In the genomic region with DNA sequence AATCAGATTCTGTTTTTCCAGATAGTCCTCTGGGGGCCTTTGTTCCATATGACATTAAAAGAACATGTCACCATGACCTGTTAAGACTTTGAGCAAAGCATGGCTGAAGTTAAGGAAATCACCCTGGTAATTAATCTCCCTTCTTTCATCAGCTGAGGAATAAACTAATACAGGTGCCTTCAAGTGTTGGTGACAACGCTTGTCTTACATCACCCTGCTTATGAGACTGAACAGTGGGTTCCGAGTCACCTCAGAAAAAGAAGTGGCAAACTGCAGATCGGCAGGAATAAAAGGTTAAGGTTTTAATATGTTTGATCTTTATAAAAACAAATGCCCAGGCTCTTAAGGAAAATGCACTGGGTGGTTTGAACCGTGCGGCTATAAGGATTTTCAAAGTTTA, we compare ENCODE assay signal across 24 mouse cellular contexts. TPM values are rescaled to one million over a fixed set of nuclear protein-coding genes. Genes with fewer than 3 reads are reported as not detected.
"Had no signal": no experiment of that assay in that cellular context is flagged by ENCODE, and none has a peak within 500 bp of the region (broad histone marks: within the 10 kb centered on the region; RNA-seq: fewer than 3 reads in every experiment).

A gene (plus strand): TSS at position 202 of the 400 bp plus-strand sequence.

- H3K27me3 ChIP-seq: neural tube, embryonic 13.5 days; neural tube, embryonic 15.5 days; stomach, embryonic 15.5 days had no signal

- H3K4me1 ChIP-seq: neural tube, embryonic 13.5 days; neural tube, embryonic 15.5 days; stomach, embryonic 15.5 days had no signal

- H3K4me3 ChIP-seq: neural tube, embryonic 13.5 days; neural tube, embryonic 15.5 days; stomach, embryonic 15.5 days had no signal

- H3K27ac ChIP-seq: neural tube, embryonic 13.5 days; neural tube, embryonic 15.5 days; stomach, embryonic 15.5 days; stomach, postnatal 0 days had no signal

- H3K9me3 ChIP-seq: neural tube, embryonic 13.5 days; neural tube, embryonic 15.5 days; stomach, embryonic 15.5 days had no signal

- DNase-seq: retina, postnatal 1 day; right cerebral cortex, adult 18-20 months; right cerebral cortex, postnatal 14 days; right cerebral cortex, postnatal 25 days; right cerebral cortex, postnatal 4 days; spleen, adult 18-20 months; thymus, adult 18-20 months; thymus, adult 2 months; thymus, postnatal 14 days; thymus, postnatal 25 days; thymus, postnatal 36 days; thymus, postnatal 4 days had no signal

- H3K9ac ChIP-seq: neural tube, embryonic 13.5 days; neural tube, embryonic 15.5 days; stomach, embryonic 15.5 days had no signal

- H3K4me2 ChIP-seq: neural tube, embryonic 13.5 days; neural tube, embryonic 15.5 days; stomach, embryonic 15.5 days had no signal

RNA-seq across cellular contexts. Expression of the gene that starts here (rescaled TPM):
- total RNA-seq: neutrophil, adult 5-6 weeks had no signal
- polyA plus RNA-seq: neural tube, embryonic 13.5 days; neural tube, embryonic 14.5 days; neural tube, embryonic 15.5 days; small intestine, adult 2 months; spleen, adult 2 months; stomach, embryonic 14.5 days; stomach, embryonic 15.5 days; stomach, embryonic 16.5 days; stomach, postnatal 0 days; thymus, postnatal 0 days; urinary bladder, adult 2 months had no signal
